Mouse (Mus musculus): Measurements from ENCODE around the gene Sebox.

Gene Sebox

GRCm38 (mm10) chr11:78502909-78503650 is at the start of gene Sebox:
Gene Sebox, plus strand, starts transcription at chr11:78503447.
- DNase-seq (ENCODE audit: low spot score) = no peak

GRCm38 (mm10) chr11:78453675-78454074 is 49.6 kb upstream of the Sebox start:
- peak; percentile 78 for DNase-seq (ENCODE audit: low spot score)

- no peak for DNase-seq (ENCODE audit: low spot score)
Measured at GRCm38 (mm10) chr11:78454276-78454675, 49.0 kb upstream of the Sebox start.

- DNase-seq (ENCODE audit: low spot score) = peak; percentile 70
Measured at GRCm38 (mm10) chr11:78455308-78455707, 47.9 kb upstream of the Sebox start.

GRCm38 (mm10) chr11:78458740-78459139 is 44.5 kb upstream of the Sebox start:
- DNase-seq (ENCODE audit: low spot score) = no peak

GRCm38 (mm10) chr11:78461894-78462293 is 41.4 kb upstream of the Sebox start:
- DNase-seq (ENCODE audit: low spot score) = no peak

GRCm38 (mm10) chr11:78462669-78463068 is 40.6 kb upstream of the Sebox start:
- no peak for DNase-seq (ENCODE audit: low spot score)

GRCm38 (mm10) chr11:78463286-78464036 is 39.8 kb upstream of the Sebox start:
- DNase-seq (ENCODE audit: low spot score) = no peak

- DNase-seq (ENCODE audit: low spot score) = peak; percentile 30
Measured at GRCm38 (mm10) chr11:78465116-78465515, 38.1 kb upstream of the Sebox start.

- DNase-seq (ENCODE audit: low spot score) = peak; percentile 92
Measured at GRCm38 (mm10) chr11:78465568-78466180, 37.6 kb upstream of the Sebox start, which contains the start of gene Slc46a1. Gene Slc46a1, plus strand, starts transcription at chr11:78465697.

GRCm38 (mm10) chr11:78466242-78466912 is 36.9 kb upstream of the Sebox start:
- DNase-seq (ENCODE audit: low spot score) = no peak

- no peak for DNase-seq (ENCODE audit: low spot score)
Measured at GRCm38 (mm10) chr11:78467515-78467914, 35.7 kb upstream of the Sebox start.

GRCm38 (mm10) chr11:78467932-78468331 is 35.3 kb upstream of the Sebox start:
- DNase-seq (ENCODE audit: low spot score) = no peak

GRCm38 (mm10) chr11:78471326-78472103 is 31.7 kb upstream of the Sebox start:
- DNase-seq (ENCODE audit: low spot score) = no peak

GRCm38 (mm10) chr11:78475289-78475688 is 28.0 kb upstream of the Sebox start:
- no peak for DNase-seq (ENCODE audit: low spot score)

GRCm38 (mm10) chr11:78483639-78484038 is 19.6 kb upstream of the Sebox start:
- DNase-seq (ENCODE audit: low spot score) = no peak

GRCm38 (mm10) chr11:78488168-78488567 is 15.1 kb upstream of the Sebox start:
- DNase-seq (ENCODE audit: low spot score) = peak; percentile 87

GRCm38 (mm10) chr11:78490781-78491241 is 12.4 kb upstream of the Sebox start:
- peak; percentile 79 for DNase-seq (ENCODE audit: low spot score)

GRCm38 (mm10) chr11:78495904-78496303 is 7.3 kb upstream of the Sebox start:
- DNase-seq (ENCODE audit: low spot score) = peak; percentile 78

GRCm38 (mm10) chr11:78497071-78497541 is 6.1 kb upstream of the Sebox start:
- no peak for DNase-seq (ENCODE audit: low spot score)

Measured in embryo, embryonic 10.5 days (tissue).